Mouse (Mus musculus): ENCODE data around the gene Cluh. TPM values are rescaled to one million over a fixed set of nuclear protein-coding genes. Genes with fewer than 3 reads are reported as not detected.
A peak's percentile ranks its signal among the peaks of the same experiment; 100 is the strongest.

The Cluh gene
- polyA plus RNA-seq, 1 experiment from 2014 or later: 28.2 TPM

- H3K9me3 ChIP-seq (ENCODE audit: control insufficient read depth, low read length): no peaks in the 10 kb centered on the region; the same call in 1 of the 2 replicates
- H3K4me1 ChIP-seq (ENCODE audit: control insufficient read depth, insufficient read depth, low read length): peaks cover 7% of the 10 kb centered on the region; the same call in 1 of the 2 replicates
- no peak for ATAC-seq (ENCODE audit: low FRiP score, low TSS enrichment)
- H3K27me3 ChIP-seq (ENCODE audit: control insufficient read depth, insufficient read depth, low read length): peaks cover 23% of the 10 kb centered on the region
- 2% methylated on average over 16 of the region's 16 CpGs for WGBS
- H3K9ac ChIP-seq (ENCODE audit: low read depth, low read length): no peak overlapping the region
- peak overlapping the region; percentile 28 for H3K4me3 ChIP-seq (ENCODE audit: low read length)
- peak overlapping the region; percentile 49 for H3K4me2 ChIP-seq (replicated peaks; ENCODE audit: low read depth, low read length)
- H3K27ac ChIP-seq (ENCODE audit: low read depth, low read length): no peak overlapping the region
- no peaks in the 10 kb centered on the region for H3K36me3 ChIP-seq (ENCODE audit: control insufficient read depth, insufficient read depth, low read length)
These were observed 29.4 kb upstream of the Cluh start for GRCm38 (mm10) chr11:74619956-74620300.

DNA sequence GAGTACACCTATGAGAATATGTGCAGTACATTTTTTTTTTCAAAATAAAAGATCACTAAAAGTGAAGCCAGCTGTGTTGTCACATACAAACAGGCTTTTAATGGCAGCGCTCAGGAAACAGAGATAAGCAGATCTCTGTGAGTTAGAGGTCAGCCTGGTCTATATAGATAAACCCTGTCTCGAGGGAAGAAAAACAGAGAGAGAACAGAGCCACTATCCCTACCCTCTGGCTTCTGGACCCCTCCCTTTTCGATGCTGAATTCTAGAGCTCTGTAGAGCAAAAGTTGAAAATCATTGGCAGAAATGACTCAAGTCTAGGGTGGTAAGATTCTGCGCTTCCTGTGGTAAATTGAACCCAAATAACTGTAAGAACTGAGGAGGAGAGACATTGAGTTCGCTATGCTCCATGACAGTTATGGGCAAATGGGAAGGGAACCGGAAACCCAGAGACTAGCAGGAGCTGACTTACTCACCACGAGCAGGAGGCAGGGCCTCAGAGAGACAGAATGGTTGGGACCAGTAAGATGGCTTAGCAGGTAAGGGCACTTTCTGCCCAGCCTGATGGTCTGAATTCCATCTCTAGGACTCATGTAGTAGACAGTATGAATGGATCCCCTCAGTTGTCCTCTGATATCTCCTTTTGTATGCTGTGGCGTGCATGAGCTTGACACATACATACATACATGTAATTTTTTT, 27.2 kb upstream of the Cluh start:
- H3K9me3 ChIP-seq (ENCODE audit: control insufficient read depth, low read length): no peaks in the 10 kb centered on the region
- H3K4me3 ChIP-seq (ENCODE audit: low read length): no peak overlapping the region
- no peak for ATAC-seq (ENCODE audit: low FRiP score, low TSS enrichment)
- H3K27ac ChIP-seq (ENCODE audit: low read depth, low read length): no peak overlapping the region
- H3K4me1 ChIP-seq (ENCODE audit: control insufficient read depth, insufficient read depth, low read length): peaks cover 7% of the 10 kb centered on the region; the same call in 1 of the 2 replicates
- WGBS: 75% methylated on average over 8 of the region's 8 CpGs
- peaks cover 15% of the 10 kb centered on the region for H3K27me3 ChIP-seq (ENCODE audit: control insufficient read depth, insufficient read depth, low read length)
- no peaks in the 10 kb centered on the region for H3K36me3 ChIP-seq (ENCODE audit: control insufficient read depth, insufficient read depth, low read length)
- no peak overlapping the region for H3K9ac ChIP-seq (ENCODE audit: low read depth, low read length)
- no peak overlapping the region for H3K4me2 ChIP-seq (replicated peaks; ENCODE audit: low read depth, low read length)

- 74% methylated on average over 6 of the region's 6 CpGs for WGBS
- H3K4me3 ChIP-seq (ENCODE audit: low read length): no peak overlapping the region
- peaks cover 7% of the 10 kb centered on the region; the same call in 1 of the 2 replicates for H3K4me1 ChIP-seq (ENCODE audit: control insufficient read depth, insufficient read depth, low read length)
- H3K27ac ChIP-seq (ENCODE audit: low read depth, low read length): no peak overlapping the region
- no peak overlapping the region for H3K4me2 ChIP-seq (replicated peaks; ENCODE audit: low read depth, low read length)
- H3K9me3 ChIP-seq (ENCODE audit: control insufficient read depth, low read length): no peaks in the 10 kb centered on the region
- H3K36me3 ChIP-seq (ENCODE audit: control insufficient read depth, insufficient read depth, low read length): no peaks in the 10 kb centered on the region
- no peak overlapping the region for H3K9ac ChIP-seq (ENCODE audit: low read depth, low read length)
- peaks cover 15% of the 10 kb centered on the region for H3K27me3 ChIP-seq (ENCODE audit: control insufficient read depth, insufficient read depth, low read length)
- no peak for ATAC-seq (ENCODE audit: low FRiP score, low TSS enrichment)
These were observed 25.6 kb upstream of the Cluh start for GRCm38 (mm10) chr11:74623693-74624092.

DNA sequence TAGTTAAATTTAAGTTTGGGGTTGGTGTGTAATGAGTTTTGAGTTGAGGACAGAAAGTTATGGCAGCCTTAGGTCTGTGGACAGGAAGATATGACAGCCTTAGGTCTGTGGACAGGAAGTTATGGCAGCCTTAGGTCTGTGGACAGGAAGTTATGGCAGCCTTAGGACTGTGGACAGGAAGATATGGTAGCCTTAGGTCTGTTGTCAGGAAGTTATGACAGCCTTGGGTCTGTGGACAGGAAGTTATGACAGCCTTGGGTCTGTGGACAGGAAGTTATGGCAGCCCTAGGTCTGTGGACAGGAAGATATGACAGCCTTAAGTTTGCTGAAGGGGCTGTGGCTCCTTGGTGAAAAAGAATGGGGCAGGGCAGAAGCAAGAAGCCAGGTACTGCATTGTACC, 24.0 kb upstream of the Cluh start:
- Histone ChIP-seq H3K36me3 (ENCODE audit: control insufficient read depth, insufficient read depth, low read length) (no peaks in the 10 kb centered on the region), H3K9me3 (ENCODE audit: control insufficient read depth, low read length) (no peaks in the 10 kb centered on the region), H3K4me1 (ENCODE audit: control insufficient read depth, insufficient read depth, low read length) (no peaks in the 10 kb centered on the region), H3K4me3 (ENCODE audit: low read length) (no peak overlapping the region), H3K27me3 (ENCODE audit: control insufficient read depth, insufficient read depth, low read length) (peaks cover 5% of the 10 kb centered on the region), H3K27ac (ENCODE audit: low read depth, low read length) (no peak overlapping the region), H3K9ac (ENCODE audit: low read depth, low read length) (no peak overlapping the region), H3K4me2 (replicated peaks; ENCODE audit: low read depth, low read length) (no peak overlapping the region)
- no peak for ATAC-seq (ENCODE audit: low FRiP score, low TSS enrichment)

DNA sequence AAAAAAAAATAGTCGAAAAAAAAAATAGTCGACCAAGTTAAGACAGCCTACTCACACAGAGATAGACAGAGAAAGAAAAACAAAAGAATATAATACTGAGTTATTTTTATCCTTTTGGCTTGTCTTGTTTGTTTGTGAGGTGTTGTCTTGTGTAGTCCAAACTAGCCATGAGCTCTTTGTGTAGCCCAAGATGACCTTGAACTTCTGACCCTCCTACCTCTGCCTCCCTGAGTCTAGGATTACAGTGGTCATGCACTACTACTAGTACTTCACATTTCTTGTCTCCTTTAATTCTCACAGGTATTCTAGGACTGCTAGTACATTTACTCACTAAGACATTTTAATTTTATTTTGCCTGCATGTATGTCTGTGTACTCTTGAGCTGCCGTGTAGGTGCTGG, 21.8 kb upstream of the Cluh start:
- WGBS: 74% methylated on average over 3 of the region's 3 CpGs

GRCm38 (mm10) chr11:74631880-74632789, 17.2 kb upstream of the Cluh start:
- Histone ChIP-seq H3K9me3 (ENCODE audit: control insufficient read depth, low read length) (no peaks in the 10 kb centered on the region), H3K9ac (ENCODE audit: low read depth, low read length) (no peak overlapping the region), H3K27ac (ENCODE audit: low read depth, low read length) (no peak overlapping the region), H3K4me1 (ENCODE audit: control insufficient read depth, insufficient read depth, low read length) (no peaks in the 10 kb centered on the region; the same call in 1 of the 2 replicates), H3K4me2 (replicated peaks; ENCODE audit: low read depth, low read length) (no peak overlapping the region), H3K4me3 (ENCODE audit: low read length) (no peak overlapping the region), H3K36me3 (ENCODE audit: control insufficient read depth, insufficient read depth, low read length) (no peaks in the 10 kb centered on the region), H3K27me3 (ENCODE audit: control insufficient read depth, insufficient read depth, low read length) (no peaks in the 10 kb centered on the region)
- WGBS: 72% methylated on average over 7 of the region's 7 CpGs
- no peak for ATAC-seq (ENCODE audit: low FRiP score, low TSS enrichment)

More for the DNA sequence above, 21.8 kb upstream of the Cluh start:
- no peak overlapping the region for H3K9ac ChIP-seq (ENCODE audit: low read depth, low read length)
- H3K27ac ChIP-seq (ENCODE audit: low read depth, low read length): no peak overlapping the region
- no peaks in the 10 kb centered on the region for H3K27me3 ChIP-seq (ENCODE audit: control insufficient read depth, insufficient read depth, low read length)
- H3K9me3 ChIP-seq (ENCODE audit: control insufficient read depth, low read length): no peaks in the 10 kb centered on the region
- H3K4me1 ChIP-seq (ENCODE audit: control insufficient read depth, insufficient read depth, low read length): no peaks in the 10 kb centered on the region
- no peak for ATAC-seq (ENCODE audit: low FRiP score, low TSS enrichment)
- no peaks in the 10 kb centered on the region for H3K36me3 ChIP-seq (ENCODE audit: control insufficient read depth, insufficient read depth, low read length)
- H3K4me3 ChIP-seq (ENCODE audit: low read length): no peak overlapping the region
- H3K4me2 ChIP-seq (replicated peaks; ENCODE audit: low read depth, low read length): no peak overlapping the region

GRCm38 (mm10) chr11:74634490-74635275, 14.6 kb upstream of the Cluh start:
- Histone ChIP-seq H3K4me2 (replicated peaks; ENCODE audit: low read depth, low read length) (no peak overlapping the region), H3K4me1 (ENCODE audit: control insufficient read depth, insufficient read depth, low read length) (peaks cover 15% of the 10 kb centered on the region)
- 65% methylated on average over 5 of the region's 5 CpGs for WGBS

DNA sequence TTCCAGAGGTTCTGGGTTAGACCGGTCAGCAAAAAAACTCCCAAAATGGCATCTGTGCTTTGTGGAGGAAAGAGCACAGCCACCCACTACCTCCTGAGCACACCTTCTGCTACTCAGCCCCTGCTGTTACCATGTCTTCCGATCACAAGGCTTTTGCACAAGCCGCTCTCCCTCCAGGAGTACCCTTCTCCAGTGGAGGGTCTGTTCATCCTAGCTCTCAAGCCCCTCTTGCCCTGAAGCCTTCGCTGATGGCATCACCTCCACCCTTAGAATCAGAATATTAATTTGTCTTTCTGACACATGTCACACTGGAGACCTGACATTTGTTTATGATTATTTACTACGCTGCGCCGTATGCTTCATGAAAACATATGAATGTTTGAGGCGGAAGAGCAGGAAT, 11.8 kb upstream of the Cluh start:
- Histone ChIP-seq H3K4me1 (ENCODE audit: control insufficient read depth, insufficient read depth, low read length) (peaks cover 15% of the 10 kb centered on the region), H3K9ac (ENCODE audit: low read depth, low read length) (peak overlapping the region; percentile 83; the same call in 1 of the 2 replicates), H3K36me3 (ENCODE audit: control insufficient read depth, insufficient read depth, low read length) (no peaks in the 10 kb centered on the region), H3K4me3 (ENCODE audit: low read length) (peak overlapping the region; percentile 77), H3K27ac (ENCODE audit: low read depth, low read length) (peak overlapping the region; percentile 80; the same call in 1 of the 2 replicates), H3K27me3 (ENCODE audit: control insufficient read depth, insufficient read depth, low read length) (no peaks in the 10 kb centered on the region; the same call in 1 of the 2 replicates), H3K4me2 (replicated peaks; ENCODE audit: low read depth, low read length) (peak overlapping the region; percentile 94), H3K9me3 (ENCODE audit: control insufficient read depth, low read length) (no peaks in the 10 kb centered on the region)
- 25% methylated on average over 8 of the region's 8 CpGs for WGBS
- ATAC-seq (ENCODE audit: low FRiP score, low TSS enrichment): no peak

More at GRCm38 (mm10) chr11:74634490-74635275, 14.6 kb upstream of the Cluh start:
- no peaks in the 10 kb centered on the region for H3K9me3 ChIP-seq (ENCODE audit: control insufficient read depth, low read length)
- no peaks in the 10 kb centered on the region for H3K27me3 ChIP-seq (ENCODE audit: control insufficient read depth, insufficient read depth, low read length)
- no peak overlapping the region for H3K27ac ChIP-seq (ENCODE audit: low read depth, low read length)
- H3K36me3 ChIP-seq (ENCODE audit: control insufficient read depth, insufficient read depth, low read length): no peaks in the 10 kb centered on the region
- no peak overlapping the region for H3K9ac ChIP-seq (ENCODE audit: low read depth, low read length)
- no peak overlapping the region for H3K4me3 ChIP-seq (ENCODE audit: low read length)
- no peak for ATAC-seq (ENCODE audit: low FRiP score, low TSS enrichment)

Measured in kidney, embryonic 14.5 days (tissue).